Mouse (Mus musculus) E14TG2a.4 (cell line): ENCODE results near the gene Sdc3.

Source experiments
- CTCF ChIP-seq: conservative IDR thresholded peaks from 2 replicates; pipeline ENCODE4 v1.5.1; 2014; ENCODE audit warnings: low read length
- POU5F1 ChIP-seq: IDR thresholded peaks from 2 replicates; pipeline ENCODE4 v1.6.1; 2014; ENCODE audit warnings: low read length, borderline replicate concordance

GRCm38 (mm10) chr4:130811385-130811784 lies 19.0 kb downstream of the Sdc3 start:
- TF ChIP-seq CTCF (no peak), POU5F1 (no peak)
